Mouse (Mus musculus): Measurements from ENCODE around the gene Lcmt1.

The Lcmt1 gene

GRCm38 (mm10) chr7:123455088-123455487 lies 85.5 kb downstream of the Lcmt1 start:
- no peak for DNase-seq (ENCODE audit: low spot score in 2 of 2)

DNA sequence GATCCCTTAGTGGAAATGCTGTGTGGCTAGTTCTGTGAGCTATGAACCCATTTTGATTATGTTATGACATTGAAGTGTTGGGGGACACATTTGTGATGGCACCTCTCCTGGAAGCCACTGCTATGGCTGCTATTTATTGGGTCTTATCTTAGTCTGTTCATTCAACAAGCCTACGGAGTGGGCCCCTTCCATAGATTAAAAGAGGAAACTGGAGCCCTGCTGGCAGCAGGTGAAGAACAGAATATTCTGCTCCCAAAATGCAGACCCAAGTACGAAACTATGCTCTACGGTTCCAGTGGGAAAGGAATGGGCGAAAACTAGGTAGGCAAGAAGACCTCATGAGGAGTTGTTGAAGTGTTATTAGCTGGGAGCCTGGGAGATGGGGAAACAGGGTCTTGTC lies 88.7 kb downstream of the Lcmt1 start:
- no peak for DNase-seq (ENCODE audit: low spot score in 2 of 2)

GRCm38 (mm10) chr7:123459247-123459646 lies 89.7 kb downstream of the Lcmt1 start:
- DNase-seq (ENCODE audit: low spot score in 2 of 2): no peak

- DNase-seq (ENCODE audit: low spot score in 2 of 2): no peak
These were observed 91.7 kb downstream of the Lcmt1 start for GRCm38 (mm10) chr7:123461316-123461715.

DNA sequence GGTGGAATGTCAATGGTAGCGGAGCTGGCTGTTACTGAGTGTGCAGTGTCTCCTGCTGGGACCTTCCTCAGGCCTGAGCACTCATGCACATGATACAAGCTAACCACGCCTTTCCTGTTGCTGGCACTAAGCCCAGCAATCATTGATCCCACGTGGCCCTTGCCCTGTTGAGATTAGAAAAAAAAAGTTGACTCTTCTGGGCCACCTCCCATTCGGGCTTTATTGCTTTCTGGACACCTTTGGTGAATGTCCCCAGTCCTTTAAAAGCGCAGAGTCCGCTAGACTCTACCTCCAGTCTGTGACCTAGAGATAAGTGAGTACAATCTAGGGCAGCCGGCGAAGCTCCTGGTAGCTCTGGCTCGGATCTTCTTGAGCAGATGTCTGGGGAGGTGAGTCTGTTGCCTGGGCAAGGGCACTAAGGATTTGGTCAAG lies 92.5 kb downstream of the Lcmt1 start, which contains the start of gene Aqp8:
Gene Aqp8 (plus strand): TSS at position 222 of the 432 bp plus-strand sequence.
- DNase-seq (ENCODE audit: low spot score in 2 of 2): peak; percentile 40 to 57

- DNase-seq (ENCODE audit: low spot score in 2 of 2): no peak
These were observed 94.0 kb downstream of the Lcmt1 start for GRCm38 (mm10) chr7:123463569-123463968.

- DNase-seq (ENCODE audit: low spot score in 2 of 2): peak in 1 of 2 experiments; percentile 53
These were observed 96.3 kb downstream of the Lcmt1 start for GRCm38 (mm10) chr7:123465692-123466387.

DNA sequence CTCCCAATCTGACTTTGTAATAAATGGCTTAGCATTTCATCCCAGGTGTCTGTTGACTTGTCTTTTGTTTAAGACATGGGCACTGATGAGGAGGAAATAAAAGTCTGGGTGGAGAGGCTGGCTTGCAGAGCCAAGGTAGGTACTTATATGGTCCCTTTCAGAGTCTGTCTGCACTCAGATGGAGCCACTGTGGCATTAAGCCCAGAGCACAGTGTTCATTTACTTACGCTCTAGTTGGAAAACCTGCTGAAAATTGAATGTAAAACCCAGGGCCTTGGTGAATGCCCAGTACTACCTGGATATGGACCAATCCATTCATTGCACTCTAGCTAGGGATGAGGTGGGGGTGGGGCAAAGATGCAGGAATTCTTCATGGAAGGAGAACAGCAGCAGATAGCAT lies 98.4 kb downstream of the Lcmt1 start:
- no peak for DNase-seq (ENCODE audit: low spot score in 2 of 2)
